Mouse (Mus musculus) cortical plate, adult 2 months (tissue): Measurements from ENCODE around the gene Sp6.

Source experiments
- CTCF ChIP-seq: fragments of 200-500 bp; IDR thresholded peaks from 2 replicates; pipeline ENCODE4 v1.5.1; 2011; ENCODE audit warnings: mild to moderate bottlenecking, control low read depth, low read length; ENCODE audit not compliant: insufficient read depth; ENCODE audit errors: extremely low read depth
- POLR2A ChIP-seq: fragments of 200-500 bp; IDR thresholded peaks from 2 replicates; pipeline ENCODE4 v1.6.1; 2011; ENCODE audit warnings: mild to moderate bottlenecking, low read length, control low read depth; ENCODE audit not compliant: insufficient read depth; ENCODE audit errors: extremely low read depth

DNA sequence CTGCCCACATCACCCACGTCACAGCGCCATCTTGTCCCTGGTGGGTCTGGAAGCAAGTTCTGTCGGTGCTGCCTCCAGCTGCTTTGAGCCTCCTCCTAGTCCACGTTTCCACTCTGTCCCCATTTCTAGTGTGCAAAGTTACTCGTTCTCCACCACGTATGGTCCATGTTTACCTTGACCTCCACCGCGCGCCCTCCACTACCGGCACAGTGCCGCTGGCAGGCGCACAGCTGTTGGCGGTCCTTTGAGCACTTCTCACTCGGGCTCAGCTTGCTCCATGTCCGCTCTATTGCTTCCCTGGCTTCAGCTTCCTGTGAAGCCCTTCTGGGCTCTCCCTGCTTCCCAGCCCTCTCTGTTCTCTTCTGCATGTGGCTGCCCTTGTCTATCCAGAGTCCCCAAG, 31.7 kb upstream of the Sp6 start:
- no peak for TF ChIP-seq CTCF
- no peak for TF ChIP-seq POLR2A
